Mouse (Mus musculus) ovary, adult 18-20 months (tissue): ENCODE measurements around the gene Lactbl1.

Experiments
- DNase-seq: peaks from one replicate; pipeline ENCODE4 v3.0.0; 2022; ENCODE audit warnings: low spot score, mixed read lengths

Gene Lactbl1

GRCm38 (mm10) chr4:136636983-136637562, 14.7 kb downstream of the Lactbl1 start:
- DNase-seq, result no peak

DNA sequence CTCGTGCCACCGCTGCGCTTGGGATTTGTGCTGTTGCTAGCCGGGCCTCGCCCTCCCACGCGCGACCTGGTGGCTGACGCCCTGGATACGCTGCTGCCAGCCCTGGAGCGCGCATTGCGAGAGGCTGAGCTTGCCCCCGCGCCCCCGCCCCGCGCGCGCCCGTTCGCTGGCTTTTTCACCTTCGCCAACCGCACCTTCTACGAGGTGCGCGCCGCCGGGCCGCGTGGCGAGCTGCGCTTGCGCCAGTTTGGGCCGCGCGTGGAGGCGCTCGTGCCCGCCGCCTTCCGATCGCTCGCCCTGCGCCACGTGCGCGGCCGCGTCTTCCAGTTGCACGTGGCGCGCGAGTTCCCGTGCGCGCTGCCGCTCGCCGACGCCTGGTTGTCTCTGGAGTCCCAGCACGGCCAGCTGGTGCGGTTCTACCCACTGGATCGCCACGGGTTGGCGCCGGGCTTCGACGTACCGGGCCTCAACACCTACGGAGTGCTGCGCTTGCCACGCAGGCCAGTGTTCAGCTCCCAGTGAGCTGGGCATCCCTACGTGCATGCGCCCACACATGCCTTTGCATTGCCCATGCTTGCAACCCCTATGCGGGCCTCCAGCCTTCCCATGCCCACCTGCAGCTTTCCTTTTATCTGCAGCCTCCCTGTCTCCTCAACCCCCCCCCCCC, 15.3 kb downstream of the Lactbl1 start:
- DNase-seq, result no peak

DNA sequence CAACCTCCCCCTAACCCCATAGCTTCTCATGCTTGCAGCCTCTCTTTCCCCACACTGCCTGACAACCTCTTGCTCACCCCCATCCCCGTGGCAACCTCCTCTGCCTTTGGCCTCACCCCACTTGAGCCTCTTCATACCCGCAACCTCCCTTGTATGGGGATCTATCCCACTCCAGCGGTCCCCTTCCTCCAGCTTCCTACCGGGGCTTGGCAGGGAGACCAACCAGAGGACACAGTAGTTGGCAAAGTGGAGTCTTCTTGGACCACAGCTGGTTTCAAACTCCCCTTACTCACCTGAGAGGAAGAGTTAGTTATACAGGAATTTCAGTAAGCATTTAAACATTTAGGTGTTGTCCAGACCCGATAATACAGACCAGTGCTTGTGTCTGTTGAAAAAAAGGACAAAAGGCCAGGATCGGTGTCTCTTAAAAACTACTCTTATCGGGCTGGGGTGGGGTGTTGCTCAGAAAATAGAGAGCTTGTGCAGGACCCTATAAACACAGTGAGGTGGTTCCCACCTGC, 15.9 kb downstream of the Lactbl1 start:
- DNase-seq, result no peak

GRCm38 (mm10) chr4:136638890-136639289, 16.5 kb downstream of the Lactbl1 start:
- no peak for DNase-seq

- DNase-seq, result no peak
Measured at GRCm38 (mm10) chr4:136648922-136649479, 26.6 kb downstream of the Lactbl1 start.

GRCm38 (mm10) chr4:136649480-136650196, 27.2 kb downstream of the Lactbl1 start:
- no peak for DNase-seq

GRCm38 (mm10) chr4:136650261-136650660, 27.8 kb downstream of the Lactbl1 start:
- DNase-seq, result no peak

GRCm38 (mm10) chr4:136651357-136651811, 29.0 kb downstream of the Lactbl1 start:
- DNase-seq, result no peak

DNA sequence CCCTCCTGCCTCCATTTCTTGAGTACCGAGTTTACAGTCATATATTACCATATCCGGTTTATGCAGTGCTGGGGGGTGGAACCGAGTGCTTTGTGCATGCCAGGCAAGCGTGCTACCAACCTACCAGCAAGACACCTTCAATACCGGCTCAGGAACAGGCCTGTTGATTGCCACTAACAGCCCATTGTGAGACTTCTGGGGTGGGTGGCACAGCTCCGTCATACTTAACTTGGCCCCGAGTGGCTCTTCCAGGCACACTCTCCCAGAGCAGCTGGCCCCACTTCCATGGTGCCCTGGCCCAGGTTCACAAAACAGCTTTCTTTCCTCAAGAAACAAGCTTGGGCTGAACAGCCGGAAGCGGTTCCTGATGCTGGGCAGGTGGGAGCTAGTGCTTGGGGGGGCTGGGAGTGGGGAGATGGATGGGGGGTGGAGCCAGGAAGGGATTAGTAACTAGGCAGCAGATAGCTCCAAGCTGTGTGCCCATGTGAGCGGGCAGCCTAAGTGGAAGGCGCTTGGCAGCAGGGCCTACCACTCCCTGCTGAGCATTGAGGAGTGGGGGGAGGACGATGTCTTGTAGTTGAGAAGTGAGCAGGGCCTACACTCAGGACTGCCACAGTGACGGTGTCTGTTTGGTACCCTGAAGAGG, 29.6 kb downstream of the Lactbl1 start:
- DNase-seq, result no peak

DNA sequence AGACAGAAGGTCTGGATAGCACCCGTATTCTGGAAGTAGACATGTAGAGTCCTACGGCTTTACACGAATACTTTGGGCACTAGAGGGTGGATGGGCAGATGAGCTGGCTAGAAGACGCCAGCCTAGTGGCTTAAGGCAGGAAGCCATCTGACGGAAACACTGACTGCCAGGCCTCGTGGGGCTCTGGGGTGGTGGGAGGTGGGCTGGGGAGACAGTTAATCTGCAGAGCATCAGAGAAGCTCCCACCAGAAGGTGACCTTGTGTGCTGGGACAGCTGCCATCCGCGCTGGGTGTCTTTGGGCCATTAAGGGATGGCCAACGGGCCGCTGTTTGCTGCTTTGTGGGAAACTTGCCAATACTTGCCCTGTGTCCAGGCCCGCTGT, 30.1 kb downstream of the Lactbl1 start:
- no peak for DNase-seq

GRCm38 (mm10) chr4:136653019-136653418, 30.6 kb downstream of the Lactbl1 start:
- DNase-seq, result no peak

DNA sequence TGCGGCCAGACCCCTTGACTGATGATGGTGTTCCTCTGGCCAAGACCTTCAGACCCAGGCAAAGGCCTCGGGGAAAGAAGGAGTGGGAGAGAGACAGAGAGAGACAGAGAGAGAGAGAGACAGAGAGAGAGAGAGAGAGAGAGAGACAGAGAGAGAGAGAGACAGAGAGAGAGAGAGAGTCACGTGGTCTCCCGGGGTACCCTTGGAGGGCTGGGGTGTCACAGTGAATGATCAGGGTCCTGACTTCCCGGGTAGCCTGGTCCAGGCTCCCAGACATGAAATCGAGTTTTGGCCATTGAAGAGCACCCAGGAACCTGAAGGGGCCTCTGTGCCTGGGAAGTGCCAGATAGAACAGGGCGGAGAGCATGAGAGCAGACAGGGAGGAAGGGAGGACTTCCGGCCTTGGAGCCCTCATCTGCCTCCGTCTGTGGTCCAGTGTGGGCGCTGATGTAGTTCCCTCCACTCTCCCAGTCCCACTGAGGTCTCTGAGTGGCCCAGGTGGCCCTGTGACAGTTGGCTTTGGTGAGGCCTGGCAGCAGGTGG, 31.3 kb downstream of the Lactbl1 start:
- no peak for DNase-seq

DNA sequence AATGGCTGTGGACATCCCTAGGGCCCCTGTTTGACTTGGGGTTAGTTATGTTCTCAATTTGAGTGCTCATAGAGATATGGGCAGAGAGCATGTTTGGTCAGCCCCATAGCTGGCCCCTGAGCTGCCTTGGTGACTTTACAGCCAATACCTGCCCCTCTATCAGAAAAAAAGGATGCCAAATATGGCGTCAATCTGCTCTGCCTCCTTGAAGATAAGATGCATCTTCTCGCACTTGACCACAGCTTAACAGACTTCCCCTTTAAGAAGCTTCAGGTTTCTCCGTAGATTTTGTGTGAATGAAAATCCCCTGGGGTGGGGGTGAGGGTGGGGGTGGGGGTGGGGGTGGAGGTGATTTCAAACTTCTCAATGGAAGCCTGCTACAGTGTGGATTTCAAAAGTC, 35.5 kb downstream of the Lactbl1 start:
- DNase-seq, result no peak

- DNase-seq, result no peak
Measured at GRCm38 (mm10) chr4:136665068-136665467, 42.6 kb downstream of the Lactbl1 start.

GRCm38 (mm10) chr4:136666002-136666401, 43.6 kb downstream of the Lactbl1 start:
- no peak for DNase-seq

GRCm38 (mm10) chr4:136667757-136668156, 45.3 kb downstream of the Lactbl1 start:
- no peak for DNase-seq

DNA sequence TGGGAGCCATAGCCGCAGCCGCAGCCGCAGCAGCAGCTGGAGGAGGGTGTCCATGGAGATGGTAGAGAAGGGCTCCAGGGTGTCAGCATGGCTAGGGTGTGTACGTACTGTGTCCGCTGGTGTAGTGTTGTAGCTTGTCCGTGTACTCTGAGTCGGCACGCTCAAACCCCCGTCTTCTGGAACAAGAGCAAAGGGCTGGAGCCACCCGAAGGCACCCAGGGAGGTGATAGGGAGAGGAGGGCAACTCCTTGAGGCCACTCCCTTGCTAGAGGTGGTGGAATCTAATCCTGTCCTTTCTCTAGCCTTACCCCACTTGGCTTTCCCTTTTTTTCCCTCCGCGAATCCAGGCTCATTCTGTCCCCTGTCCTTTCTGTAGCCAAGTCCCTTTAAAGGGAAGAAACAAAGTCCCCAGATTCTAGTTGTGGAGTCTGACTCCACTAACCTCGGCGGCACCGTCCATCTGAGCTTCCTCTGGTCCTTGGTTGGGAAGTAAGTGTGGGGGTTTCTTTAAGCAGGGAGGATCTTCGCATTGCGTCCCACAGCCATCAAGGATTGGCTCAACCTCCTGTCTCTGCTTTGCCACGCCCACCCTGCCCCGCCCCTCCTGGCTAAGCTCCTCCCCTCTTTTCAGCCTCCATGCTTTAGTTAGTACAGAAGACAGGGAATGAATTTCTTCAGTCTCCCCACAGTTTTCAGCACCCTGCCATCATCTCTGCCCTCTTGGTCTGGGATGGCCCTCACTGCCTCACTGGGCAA, 50.1 kb downstream of the Lactbl1 start:
- no peak for DNase-seq

DNA sequence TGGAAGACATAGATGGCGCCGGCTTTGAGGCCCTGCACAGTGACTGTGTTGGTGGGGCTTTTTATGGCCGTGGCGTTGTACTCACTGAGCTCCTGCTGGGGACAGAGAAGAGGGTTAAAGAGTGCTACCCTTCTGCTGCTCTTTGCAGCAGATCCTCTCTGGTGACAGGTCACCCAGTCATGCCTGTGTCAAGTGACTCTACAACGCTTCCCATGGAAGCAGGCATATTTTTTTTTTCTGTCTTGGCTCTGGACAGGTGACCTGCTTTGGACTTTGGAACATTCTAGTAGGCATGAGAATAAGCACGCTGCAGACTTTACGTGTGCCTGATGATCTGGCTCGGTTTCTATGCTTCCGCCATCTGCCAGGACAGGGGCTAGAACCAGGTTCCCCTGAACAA, 53.0 kb downstream of the Lactbl1 start:
- no peak for DNase-seq

- peak; percentile 32 for DNase-seq
Measured at GRCm38 (mm10) chr4:136678480-136678879, 56.1 kb downstream of the Lactbl1 start.

DNA sequence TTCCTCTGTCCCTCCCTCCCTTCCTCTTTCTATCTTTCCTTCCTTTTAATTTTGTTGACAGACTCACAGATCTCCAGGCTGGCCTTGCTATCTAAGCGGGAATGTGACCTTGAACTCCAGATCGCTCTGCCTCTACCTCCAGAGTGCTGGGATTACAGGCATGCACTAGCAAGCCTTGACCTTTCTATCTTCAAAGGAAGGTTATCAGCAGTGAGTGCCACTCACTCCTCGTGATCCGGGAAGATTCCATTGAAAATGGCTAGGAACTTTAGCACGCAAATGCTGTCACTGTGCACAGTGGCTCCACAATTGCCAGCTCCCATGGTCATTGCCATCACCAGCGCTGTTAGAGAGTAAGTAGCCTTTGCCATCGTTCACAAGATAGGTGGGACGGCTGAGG, 56.8 kb downstream of the Lactbl1 start:
- DNase-seq, result no peak

- DNase-seq, result no peak
Measured at GRCm38 (mm10) chr4:136680641-136681040, 58.2 kb downstream of the Lactbl1 start.
